Mouse (Mus musculus) liver, adult 2 months (tissue): ENCODE measurements around the gene Gm21976. TPM values are rescaled to one million over a fixed set of nuclear protein-coding genes. Genes with fewer than 3 reads are reported as not detected.
A peak's percentile ranks its signal among the peaks of the same experiment; 100 is the strongest.

Experiments used
- DNase-seq: peaks from one replicate; pipeline ENCODE4 v3.0.0-alpha.2; 2011; ENCODE audit warnings: low read depth, low spot score; ENCODE audit errors: extremely low read depth
- H3K27ac ChIP-seq: fragments of 200-500 bp; replicated peaks from 2 replicates; pipeline ENCODE4 v1.5.1; 2012; ENCODE audit warnings: low read depth, mild to moderate bottlenecking, control low read depth, inconsistent platforms, low read length; ENCODE audit not compliant: insufficient read depth
- H3K27me3 ChIP-seq: fragments of 200-500 bp; 2 replicates; pipeline ENCODE4 v1.6.1; 2012; ENCODE audit warnings: mild to moderate bottlenecking, moderate library complexity, low read length, inconsistent platforms; ENCODE audit not compliant: control insufficient read depth, insufficient read depth
- H3K36me3 ChIP-seq: fragments of 200-500 bp; 2 replicates; pipeline ENCODE4 v1.6.1; 2012; ENCODE audit warnings: low read length, inconsistent platforms; ENCODE audit not compliant: control insufficient read depth, insufficient read depth
- H3K4me1 ChIP-seq: fragments of 200-500 bp; 2 replicates; pipeline ENCODE4 v1.6.1; 2011; ENCODE audit warnings: low read length; ENCODE audit not compliant: control insufficient read depth, insufficient read depth
- H3K4me3 ChIP-seq: fragments of 200-500 bp; 2 replicates; pipeline ENCODE4 v1.5.1; 2011; ENCODE audit warnings: low read depth, mild to moderate bottlenecking, control low read depth, low read length, moderate library complexity; ENCODE audit not compliant: insufficient read depth
- H3K79me2 ChIP-seq: fragments of 200-500 bp; 2 replicates; pipeline ENCODE4 v1.6.1; 2012; ENCODE audit warnings: inconsistent platforms, mild to moderate bottlenecking, low read length, moderate library complexity; ENCODE audit not compliant: control insufficient read depth, insufficient read depth
- H3K9ac ChIP-seq: fragments of 200-500 bp; 2 replicates; pipeline ENCODE4 v1.6.1; 2012; ENCODE audit warnings: low read depth, mild to moderate bottlenecking, control low read depth, inconsistent platforms, low read length
- CTCF ChIP-seq: fragments of 200-500 bp; IDR thresholded peaks from 2 replicates; pipeline ENCODE4 v1.5.1; 2011; ENCODE audit warnings: low read depth, low read length, control low read depth
- POLR2A ChIP-seq: fragments of 200-500 bp; IDR thresholded peaks from 2 replicates; pipeline ENCODE4 v1.6.1; 2011; ENCODE audit warnings: low read length, control low read depth; ENCODE audit not compliant: insufficient read depth; ENCODE audit errors: extremely low read depth
- WGBS: fragments of 180-500 bp; shearing (Covaris S2); methylation state at CpG from one replicate; pipeline ENCODE4 v1.1.7; 2018; 5-methylcytosine and 5-hydroxymethylcytosine counted together
- polyA plus RNA-seq: library from polyadenylated mRNA; depleted of rRNA; stranded (reverse); fragments of >200 nt; gene quantifications from 2 replicates; pipeline ENCODE4 v1.2.3, GENCODE M21; 2012
- total RNA-seq: library from RNA; depleted of rRNA; stranded (reverse); fragments of >200 nt; gene quantifications from 2 replicates; pipeline ENCODE4 v1.2.3, GENCODE M21; 2014

The Gm21976 gene
- total and polyA plus RNA-seq, 2 experiments, result not detected

DNA sequence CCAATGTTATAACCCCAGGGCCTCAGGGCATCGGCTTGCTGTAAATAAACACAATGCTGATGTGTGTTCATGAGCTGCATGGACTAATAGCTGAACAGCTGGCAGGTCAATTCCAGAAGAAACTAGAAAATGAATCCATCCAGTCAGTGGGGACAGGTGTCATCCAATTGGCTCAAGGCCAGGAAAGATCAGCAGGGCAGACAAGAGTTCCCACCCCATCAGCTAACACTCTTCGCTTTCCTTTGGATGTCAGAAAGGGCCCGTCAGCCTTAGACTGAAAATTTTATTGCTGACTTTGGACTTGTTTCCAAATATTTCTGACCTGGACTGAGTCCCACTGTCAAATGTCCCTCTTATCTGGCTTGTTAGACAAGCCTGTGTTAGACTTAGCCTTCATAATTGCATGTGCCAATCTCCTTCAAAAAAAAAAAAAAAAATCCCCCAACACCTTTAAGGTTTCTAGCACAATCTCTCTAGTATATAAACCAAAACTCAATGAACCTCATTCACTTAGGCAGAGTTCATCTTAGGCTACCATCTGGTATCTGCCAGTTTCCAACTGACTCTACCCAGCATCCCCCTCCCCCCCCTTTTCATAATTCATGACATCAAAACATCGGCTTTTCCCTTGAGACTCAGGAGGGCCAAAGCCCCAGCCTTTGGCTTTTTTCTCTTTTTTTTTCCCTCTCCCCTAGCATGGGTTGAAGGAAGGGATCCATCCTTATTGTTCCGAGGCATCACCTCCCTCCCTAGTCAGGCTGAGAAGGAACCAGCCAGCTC is 34.9 kb upstream of the Gm21976 start:
- 64% methylated on average over 5 of the region's 5 CpGs for WGBS
- Histone ChIP-seq H3K4me3 (no peak overlapping the region), H3K27me3 (no peaks in the 10 kb centered on the region), H3K79me2 (no peaks in the 10 kb centered on the region), H3K9ac (no peak overlapping the region), H3K36me3 (peaks cover 3% of the 10 kb centered on the region; the same call in 1 of the 2 replicates), H3K27ac (no peak overlapping the region), H3K4me1 (no peaks in the 10 kb centered on the region)
- DNase-seq, result peak; percentile 5
- no peak for TF ChIP-seq CTCF

DNA sequence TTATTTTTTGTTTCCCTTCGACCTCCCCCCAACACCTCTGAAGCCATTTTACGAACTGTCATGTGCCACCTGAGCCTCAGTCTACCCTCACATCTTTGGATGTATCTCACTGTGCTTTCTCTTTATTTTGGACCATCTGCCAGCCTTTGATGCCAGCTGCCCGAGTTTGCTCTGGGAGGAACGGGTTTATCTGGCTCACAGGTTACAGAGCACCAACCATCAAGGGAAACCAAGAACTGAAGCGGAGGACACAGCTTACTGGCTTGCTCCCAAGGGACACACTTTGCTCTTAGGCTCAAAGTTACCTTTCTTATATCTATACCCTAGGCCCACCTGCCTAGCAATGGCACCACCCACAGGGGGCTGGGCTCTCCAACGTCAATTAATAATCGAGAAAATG is 34.3 kb upstream of the Gm21976 start:
- no peak for DNase-seq
- Histone ChIP-seq H3K4me1 (no peaks in the 10 kb centered on the region), H3K9ac (no peak overlapping the region), H3K27ac (no peak overlapping the region), H3K79me2 (no peaks in the 10 kb centered on the region), H3K27me3 (no peaks in the 10 kb centered on the region), H3K36me3 (peaks cover 10% of the 10 kb centered on the region; the same call in 1 of the 2 replicates), H3K4me3 (no peak overlapping the region)
- WGBS, result 75% methylated on average over 7 of the region's 7 CpGs
- no peak for TF ChIP-seq POLR2A
- no peak for TF ChIP-seq CTCF

DNA sequence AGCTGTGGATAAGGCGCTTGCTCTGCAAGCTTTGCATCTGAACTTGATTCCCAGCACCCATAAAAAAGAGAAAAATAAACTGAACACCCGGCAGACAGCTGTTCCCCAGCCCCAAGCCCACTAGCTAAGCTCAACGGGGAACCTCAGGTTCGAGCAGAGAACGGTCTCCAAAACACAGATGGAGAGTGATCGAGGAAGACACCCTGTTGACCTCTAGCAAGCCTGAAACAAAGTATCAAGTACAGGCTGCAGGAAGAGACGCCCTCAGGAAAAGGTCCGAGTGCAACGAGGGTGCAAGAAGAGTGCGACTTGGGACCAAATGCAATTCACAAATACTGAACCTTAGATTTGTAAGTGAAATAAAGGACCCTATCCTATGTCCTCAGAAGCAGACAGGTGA is 30.1 kb upstream of the Gm21976 start:
- H3K9ac ChIP-seq, result no peak overlapping the region
- TF ChIP-seq POLR2A (no peak), CTCF (no peak)
- H3K79me2 ChIP-seq, result no peaks in the 10 kb centered on the region
- DNase-seq, result no peak
- 92% methylated on average over 10 of the region's 10 CpGs for WGBS
- H3K4me3 ChIP-seq, result no peak overlapping the region
- no peak overlapping the region for H3K27ac ChIP-seq
- H3K36me3 ChIP-seq, result peaks cover 40% of the 10 kb centered on the region
- H3K4me1 ChIP-seq, result no peaks in the 10 kb centered on the region
- no peaks in the 10 kb centered on the region for H3K27me3 ChIP-seq

DNA sequence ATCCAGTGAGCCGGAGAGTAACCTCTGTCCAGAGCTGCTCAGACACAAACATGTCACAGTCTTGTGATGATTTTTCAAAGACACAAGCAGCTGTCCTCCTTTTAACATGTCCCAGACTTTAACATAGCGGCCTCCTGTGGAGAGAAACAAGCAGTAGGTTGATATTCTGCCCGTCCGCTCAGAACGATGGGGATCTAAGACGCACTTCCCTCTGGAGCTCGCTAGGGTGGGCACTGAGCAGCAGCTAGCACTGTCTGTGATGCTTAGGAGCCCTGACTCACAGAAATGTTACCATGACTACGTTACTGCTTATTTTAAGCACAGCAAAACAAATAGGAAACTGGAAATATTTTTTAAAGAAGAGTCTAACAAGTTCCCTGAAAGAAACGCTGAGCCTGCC is 24.8 kb upstream of the Gm21976 start:
- 86% methylated on average over 9 of the region's 9 CpGs for WGBS
- Histone ChIP-seq H3K79me2 (no peaks in the 10 kb centered on the region), H3K9ac (no peak overlapping the region), H3K27me3 (no peaks in the 10 kb centered on the region), H3K27ac (no peak overlapping the region), H3K4me3 (no peak overlapping the region), H3K4me1 (no peaks in the 10 kb centered on the region), H3K36me3 (peaks cover 64% of the 10 kb centered on the region)
- TF ChIP-seq POLR2A, result no peak
- TF ChIP-seq CTCF, result no peak
- no peak for DNase-seq

DNA sequence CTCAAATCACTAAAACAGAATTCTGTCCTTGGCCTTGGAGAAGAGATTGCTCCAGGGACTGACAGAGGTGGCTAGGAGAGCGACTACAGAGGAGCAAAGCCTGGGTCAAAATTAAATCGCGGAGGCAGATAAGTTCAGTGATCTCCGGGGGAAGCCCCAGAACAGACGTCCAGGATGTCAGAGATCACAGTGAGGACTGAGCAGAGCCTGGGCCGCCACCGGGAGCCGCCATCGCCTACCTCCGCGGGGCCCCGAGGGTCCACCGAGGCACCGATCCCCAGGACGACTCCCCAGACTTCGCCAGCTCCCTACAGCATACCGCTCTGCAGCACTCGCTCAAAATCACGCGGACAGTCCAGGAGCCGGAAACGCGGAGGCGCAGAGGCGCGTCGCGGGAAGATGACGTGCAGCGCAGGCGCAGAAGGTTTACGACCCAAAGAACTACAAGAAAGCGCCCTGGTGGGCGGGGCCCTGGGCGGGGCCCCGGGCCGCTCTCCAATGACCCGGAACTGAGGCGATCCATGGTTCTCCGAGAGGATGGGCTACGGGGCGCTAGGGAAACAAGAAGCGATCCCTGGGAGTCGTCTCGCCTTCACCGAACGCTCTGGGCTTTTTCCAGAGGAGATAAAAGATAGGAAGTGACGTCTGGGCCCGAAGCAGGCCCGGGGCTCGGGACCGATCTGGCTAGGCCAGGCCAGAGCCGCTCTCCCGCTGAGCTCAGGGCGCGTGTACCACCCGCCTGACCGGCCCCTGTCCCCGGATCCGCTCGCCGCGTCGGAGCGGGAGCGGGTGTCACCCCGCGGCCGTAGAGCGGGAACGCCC is 16.8 kb upstream of the Gm21976 start, which contains the start of the genes Utp15 and Ankra2:
Gene Utp15 (minus strand): TSS at position 406 of the 822 bp plus-strand sequence.
Gene Ankra2 (plus strand): TSS at position 439 of the 822 bp plus-strand sequence.
- Histone ChIP-seq H3K27me3 (no peaks in the 10 kb centered on the region), H3K4me3 (peak within 1 kb of the TSS; percentile 97), H3K36me3 (peaks cover 23% of the 10 kb centered on the region), H3K4me1 (peaks cover 13% of the 10 kb centered on the region), H3K9ac (peak within 1 kb of the TSS; percentile 93), H3K27ac (peak within 1 kb of the TSS; percentile 82), H3K79me2 (peaks cover 6% of the 10 kb centered on the region)
- WGBS, result under 1% methylated on average over 71 of the region's 71 CpGs
- TF ChIP-seq CTCF (no peak), POLR2A (peak; percentile 48; the same call in 1 of the 2 replicates)
- DNase-seq, result peak; percentile 90
